Mouse (Mus musculus) mesoderm, embryonic 11.5 days (tissue): ENCODE results near the gene Iqce.

Experiments used
- DNase-seq: peaks from one replicate; pipeline ENCODE4 v3.0.0-alpha.2; 2012; ENCODE audit warnings: low read depth, low spot score

Gene Iqce

DNA sequence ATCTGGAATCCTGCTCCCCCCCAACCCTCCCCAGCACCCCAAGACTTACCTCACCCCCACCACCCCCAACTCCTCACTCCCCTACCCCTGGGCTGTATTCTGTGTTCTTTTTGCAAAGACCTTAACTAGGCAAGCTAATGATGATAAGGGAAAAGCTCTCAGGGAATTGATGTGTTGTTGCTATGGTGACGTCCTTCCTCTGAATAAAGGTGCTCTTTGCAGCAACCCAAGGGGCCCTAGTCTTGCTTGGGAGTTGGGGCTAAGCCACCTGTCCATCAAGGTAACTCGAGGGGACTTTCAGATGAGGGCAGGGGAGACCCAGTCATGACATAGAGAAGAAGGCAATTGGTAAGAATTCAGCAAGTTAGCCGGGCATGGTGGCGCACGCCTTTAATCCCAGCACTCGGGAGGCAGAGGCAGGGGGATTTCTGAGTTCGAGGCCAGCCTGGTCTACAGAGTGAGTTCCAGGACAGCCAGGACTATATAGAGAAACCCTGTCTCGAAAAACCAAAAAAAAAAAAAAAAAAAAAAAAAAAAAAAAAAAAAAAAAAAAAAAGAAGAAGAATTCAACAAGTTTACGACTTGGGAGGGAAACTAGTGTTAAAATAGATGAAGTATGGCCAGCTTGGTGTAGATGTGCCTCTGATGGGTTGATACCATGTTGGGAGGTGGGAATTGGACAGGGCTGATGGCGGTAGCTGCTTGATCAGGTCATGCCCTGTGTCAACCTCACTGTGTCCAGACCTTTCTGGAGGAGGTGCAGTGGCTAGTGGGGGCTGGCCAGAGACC, 86.7 kb downstream of the Iqce start:
- DNase-seq, result no peak

DNA sequence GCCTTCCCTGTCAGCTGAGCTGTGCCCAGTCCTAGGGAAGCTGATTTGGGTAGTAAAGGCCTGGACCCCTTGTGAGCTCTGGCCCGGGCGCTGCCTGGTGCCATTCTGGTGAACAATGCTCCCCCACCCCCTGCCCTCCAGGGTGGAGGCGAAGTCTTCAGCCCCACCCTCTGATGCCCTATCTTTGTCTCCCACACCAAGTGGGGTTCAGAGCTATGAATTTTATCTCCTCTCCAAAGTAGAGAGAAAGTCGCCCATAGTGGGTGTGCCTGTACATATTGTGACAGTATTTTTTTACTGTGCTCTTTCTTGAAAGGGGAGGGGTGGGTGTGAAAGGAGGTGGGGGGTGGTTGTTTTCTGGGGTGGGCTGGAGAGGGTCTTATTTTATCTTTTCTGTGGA, 87.3 kb downstream of the Iqce start:
- no peak for DNase-seq

DNA sequence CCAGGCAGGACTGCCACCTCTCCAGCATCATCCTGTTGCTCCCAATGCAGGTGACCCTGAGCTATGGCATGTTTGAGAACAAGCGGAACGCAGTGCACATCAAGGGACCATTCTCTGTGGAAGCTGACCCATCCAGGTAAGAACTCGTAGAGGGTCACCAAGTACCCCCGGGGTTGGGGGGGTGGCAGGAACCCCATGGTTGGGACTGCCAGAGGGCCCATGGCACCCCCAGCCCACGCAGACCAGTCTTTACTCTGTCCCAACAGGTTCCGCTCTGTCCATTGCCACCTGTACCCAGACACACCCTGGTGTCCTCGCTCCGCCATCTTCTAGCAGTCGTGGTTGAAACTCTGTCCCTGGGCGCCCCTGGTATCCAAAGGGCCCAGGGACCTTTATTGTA, 88.0 kb downstream of the Iqce start:
- DNase-seq, result no peak

DNA sequence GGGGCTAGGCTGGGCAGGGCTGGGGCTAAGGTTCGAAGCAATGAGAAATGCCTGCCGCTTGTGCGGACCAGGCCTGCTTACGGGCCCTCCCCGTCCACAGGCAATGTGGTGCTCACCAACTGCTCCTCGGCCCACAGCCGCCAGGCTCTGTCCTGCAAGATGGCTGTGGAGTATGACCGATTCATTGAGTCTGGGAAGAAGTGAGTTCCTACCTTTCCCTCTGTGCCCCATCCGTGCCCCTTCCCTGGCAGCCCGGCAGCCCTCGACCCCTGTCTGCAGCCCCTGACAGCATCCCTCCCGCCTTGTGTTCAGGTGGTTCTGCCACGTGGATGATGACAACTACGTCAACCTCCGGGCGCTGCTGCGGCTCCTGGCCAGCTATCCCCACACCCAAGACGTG, 90.0 kb downstream of the Iqce start:
- no peak for DNase-seq
